Mouse (Mus musculus): Measurements from ENCODE around the gene Taz.

- TF ChIP-seq CTCF (IDR thresholded peaks at IDR 0.05; ENCODE audit: low read depth) (no peak), EP300 (IDR thresholded peaks at IDR 0.05; ENCODE audit: low read depth) (no peak)
Observed at GRCm38 (mm10) chrX:74243396-74243795, 38.3 kb upstream of the Taz start.

Data from heart, postnatal 0 days (tissue).